Mouse (Mus musculus) hindbrain, embryonic 11.5 days (tissue): ENCODE data around the gene Fam243. TPM values are rescaled to one million over a fixed set of nuclear protein-coding genes. Genes with fewer than 3 reads are reported as not detected.
A peak's percentile ranks its signal among the peaks of the same experiment; 100 is the strongest.

ENCODE experiments used
- ATAC-seq: fragments of 200-750 bp; cut with Nextera tagmentation; 2 replicates; pipeline ENCODE4 v1.8.0; 2017; ENCODE audit warnings: mild to moderate bottlenecking, moderate TSS enrichment, moderate library complexity; ENCODE audit not compliant: low FRiP score
- DNase-seq: peaks from one replicate; pipeline ENCODE4 v3.0.0-alpha.2; 2015; ENCODE audit warnings: low spot score
- H3K27ac ChIP-seq: fragments of 300-500 bp; sonication (generic); 2 replicates; pipeline ENCODE4 v1.5.1; 2014; ENCODE audit warnings: mild to moderate bottlenecking, low read depth, low read length
- H3K27me3 ChIP-seq: fragments of 300-500 bp; sonication (generic); 2 replicates; pipeline ENCODE4 v1.6.1; 2014; ENCODE audit warnings: mild to moderate bottlenecking, low read length, moderate library complexity, mixed read lengths; ENCODE audit not compliant: control insufficient read depth, insufficient read depth
- H3K36me3 ChIP-seq: fragments of 300-500 bp; sonication (generic); 2 replicates; pipeline ENCODE4 v1.6.1; 2014; ENCODE audit warnings: mild to moderate bottlenecking, low read length, moderate library complexity, mixed read lengths; ENCODE audit not compliant: control insufficient read depth, insufficient read depth
- H3K4me1 ChIP-seq: fragments of 300-500 bp; sonication (generic); replicated peaks from 2 replicates; pipeline ENCODE4 v1.6.1; 2014; ENCODE audit warnings: low read length, mixed read lengths; ENCODE audit not compliant: control insufficient read depth, insufficient read depth
- H3K4me2 ChIP-seq: fragments of 300-500 bp; sonication (generic); replicated peaks from 2 replicates; pipeline ENCODE4 v1.6.1; 2014; ENCODE audit warnings: mild to moderate bottlenecking, low read depth, low read length
- H3K4me3 ChIP-seq: fragments of 300-500 bp; sonication (generic); 2 replicates; pipeline ENCODE4 v1.5.1; 2014; ENCODE audit warnings: low read depth, low read length
- H3K9ac ChIP-seq: fragments of 300-500 bp; sonication (generic); 2 replicates; pipeline ENCODE4 v1.6.1; 2014; ENCODE audit warnings: low read depth, low read length
- H3K9me3 ChIP-seq: fragments of 300-500 bp; sonication (generic); 2 replicates; pipeline ENCODE4 v1.6.1; 2016; ENCODE audit warnings: low read length; ENCODE audit not compliant: control insufficient read depth
- WGBS: fragments of 180-500 bp; shearing (Covaris S2); extraction: QIAGEN DNeasy Blood & Tissue Kit; methylation state at CpG from one replicate; pipeline ENCODE4 v1.1.7; 2014; 5-methylcytosine and 5-hydroxymethylcytosine counted together
- polyA plus RNA-seq: library from polyadenylated mRNA; unstranded; fragments of >200 nt; fragmentation: Nextera tagmentation; extraction: Ambion mirVana; gene quantifications from 2 replicates; pipeline ENCODE4 v1.2.1, GENCODE M21; 2014

Fam243 gene
- polyA plus RNA-seq, 1 experiment from 2014 or later, result not detected

DNA sequence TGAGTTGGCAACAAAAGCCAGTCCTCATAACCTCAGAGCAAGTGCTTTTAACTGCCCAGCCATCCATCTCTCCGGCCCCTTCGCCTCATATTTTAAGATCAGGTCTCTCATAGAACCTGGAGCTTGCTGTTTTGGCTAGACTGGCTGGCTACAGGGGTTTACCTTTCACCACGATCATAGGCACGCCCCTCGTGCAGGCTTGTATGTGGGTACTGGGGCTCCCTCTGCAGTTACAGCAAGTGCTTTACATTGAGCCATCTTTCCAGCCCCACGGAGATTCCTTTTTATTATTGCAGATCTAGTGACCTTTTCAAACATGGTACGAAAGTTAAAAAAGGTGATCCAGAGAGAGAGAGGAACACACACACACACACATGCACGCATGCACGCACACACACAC lies 13.4 kb upstream of the Fam243 start:
- 62% methylated on average over 9 of the region's 9 CpGs for WGBS
- Histone ChIP-seq H3K9me3 (no peaks in the 10 kb centered on the region), H3K4me1 (no peaks in the 10 kb centered on the region), H3K27ac (no peak overlapping the region), H3K4me2 (no peak overlapping the region), H3K36me3 (no peaks in the 10 kb centered on the region), H3K9ac (no peak overlapping the region), H3K4me3 (no peak overlapping the region), H3K27me3 (no peaks in the 10 kb centered on the region)
- no peak for ATAC-seq
- no peak for DNase-seq

DNA sequence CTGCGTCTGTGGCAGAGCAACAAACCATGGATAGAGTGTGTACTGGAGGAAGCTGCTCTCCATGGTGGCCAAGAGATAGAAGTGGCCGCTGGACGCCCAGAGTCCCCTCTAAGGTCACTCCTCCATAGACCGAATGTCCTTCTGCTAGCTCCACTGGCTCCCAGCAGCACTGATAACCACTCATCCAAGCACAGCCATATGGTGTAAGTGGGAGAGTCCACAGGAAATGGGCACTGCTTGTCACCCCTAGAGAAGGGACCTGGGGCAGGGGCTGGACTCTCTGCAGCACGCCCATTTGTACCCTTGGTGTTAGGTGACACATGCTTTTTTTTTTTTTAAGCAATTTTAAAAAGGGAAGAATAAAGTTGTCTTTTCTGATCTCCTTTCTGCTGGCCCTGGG lies 9.7 kb upstream of the Fam243 start:
- DNase-seq (no peak), ATAC-seq (no peak)
- 82% methylated on average over 5 of the region's 5 CpGs for WGBS
- H3K4me3 ChIP-seq, result no peak overlapping the region
- no peak overlapping the region for H3K4me2 ChIP-seq
- no peaks in the 10 kb centered on the region for H3K36me3 ChIP-seq
- no peaks in the 10 kb centered on the region for H3K27me3 ChIP-seq
- no peak overlapping the region for H3K9ac ChIP-seq
- no peak overlapping the region for H3K27ac ChIP-seq
- H3K9me3 ChIP-seq, result no peaks in the 10 kb centered on the region
- no peaks in the 10 kb centered on the region for H3K4me1 ChIP-seq

DNA sequence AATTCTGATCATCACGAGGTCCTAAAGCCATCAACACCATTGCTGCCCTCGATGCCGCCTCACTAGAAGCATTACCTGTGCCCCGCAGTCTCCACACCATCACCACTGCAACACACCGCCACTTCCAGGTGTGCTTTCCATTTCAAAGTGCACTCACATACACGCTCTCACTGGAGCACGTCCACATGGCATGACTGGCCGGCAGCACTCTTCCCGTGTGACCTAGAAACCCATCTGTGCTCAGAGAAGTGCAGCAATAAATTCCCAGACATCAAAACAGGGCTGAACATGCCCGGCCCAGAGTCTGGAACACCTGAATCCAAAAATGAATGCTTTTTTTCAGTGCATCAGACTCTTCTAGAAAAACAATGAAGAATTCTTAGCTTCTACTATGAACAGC lies 6.7 kb upstream of the Fam243 start:
- no peak for ATAC-seq
- Histone ChIP-seq H3K27me3 (no peaks in the 10 kb centered on the region), H3K36me3 (no peaks in the 10 kb centered on the region), H3K4me3 (no peak overlapping the region), H3K4me2 (no peak overlapping the region), H3K9me3 (no peaks in the 10 kb centered on the region), H3K4me1 (peaks cover 4% of the 10 kb centered on the region; the same call in 1 of the 2 replicates), H3K27ac (no peak overlapping the region), H3K9ac (no peak overlapping the region)
- no peak for DNase-seq
- 93% methylated on average over 10 of the region's 10 CpGs for WGBS

DNA sequence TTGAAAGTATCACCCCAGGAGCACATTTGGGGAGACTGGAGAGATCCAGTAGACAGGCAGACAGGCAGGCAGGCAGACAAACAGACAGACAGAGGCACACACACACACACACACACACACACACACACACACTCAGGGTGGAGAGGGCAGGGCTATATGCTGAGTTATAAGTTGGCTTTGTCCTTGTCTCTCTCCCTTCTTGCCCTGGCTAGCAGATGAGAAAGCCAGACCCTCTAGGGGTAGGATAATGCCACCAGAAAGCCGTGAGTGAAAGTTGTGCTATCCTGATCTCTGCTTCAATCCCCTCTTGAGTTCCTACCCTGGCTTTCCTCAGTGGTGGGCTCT lies 3.8 kb upstream of the Fam243 start:
- Histone ChIP-seq H3K4me1 (peaks cover 4% of the 10 kb centered on the region; the same call in 1 of the 2 replicates), H3K9ac (no peak overlapping the region), H3K27me3 (no peaks in the 10 kb centered on the region), H3K36me3 (no peaks in the 10 kb centered on the region), H3K27ac (no peak overlapping the region), H3K9me3 (no peaks in the 10 kb centered on the region), H3K4me3 (no peak overlapping the region), H3K4me2 (no peak overlapping the region)
- 28% methylated on average over 1 of the region's 1 CpGs for WGBS
- DNase-seq, result no peak
- peak; percentile 12; the same call in 1 of the 2 replicates for ATAC-seq

DNA sequence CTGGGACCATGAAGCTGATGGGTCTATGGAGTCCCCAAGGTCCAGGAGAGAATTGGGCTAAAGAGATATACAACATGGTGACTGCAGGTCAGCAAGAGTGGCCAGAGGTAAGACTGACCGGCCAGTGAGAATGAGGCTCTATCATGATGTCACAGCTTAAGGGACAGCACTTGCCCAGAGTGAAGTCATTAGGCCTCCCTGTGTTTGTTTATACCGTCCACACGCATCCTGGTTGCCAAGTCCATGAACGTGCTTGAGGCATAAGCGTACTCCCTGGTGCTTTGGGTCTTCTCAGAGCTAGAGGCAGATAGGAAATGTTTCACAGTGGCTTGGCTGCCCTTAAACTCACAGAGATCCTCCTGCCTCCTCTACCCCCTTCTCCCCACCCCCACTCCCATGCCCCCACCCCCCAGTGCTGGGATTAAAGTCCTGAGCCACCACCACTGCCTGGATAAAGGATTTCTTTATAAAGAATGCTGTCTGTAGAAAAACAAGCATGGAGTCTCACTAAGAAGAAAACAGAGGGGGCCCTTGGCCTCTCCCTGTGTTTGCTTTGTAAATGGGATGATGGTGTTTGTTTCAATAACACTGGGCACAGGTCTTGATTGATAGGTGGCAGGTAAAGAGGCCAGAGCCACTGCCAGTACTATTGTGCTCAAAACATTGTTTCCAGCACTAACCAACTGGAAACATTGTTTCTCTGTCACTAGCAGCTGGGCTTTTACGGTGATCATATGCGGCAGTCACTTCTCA lies 3.2 kb upstream of the Fam243 start:
- no peak for DNase-seq
- H3K4me3 ChIP-seq, result no peak overlapping the region
- H3K27ac ChIP-seq, result 0 out of 2 replicates have a peak overlapping the region, but pooled peaks have one; percentile 45
- H3K9me3 ChIP-seq, result no peaks in the 10 kb centered on the region
- H3K4me1 ChIP-seq, result peaks cover 4% of the 10 kb centered on the region; the same call in 1 of the 2 replicates
- no peak overlapping the region for H3K9ac ChIP-seq
- no peaks in the 10 kb centered on the region for H3K36me3 ChIP-seq
- ATAC-seq, result peak; percentile 53
- no peak overlapping the region for H3K4me2 ChIP-seq
- H3K27me3 ChIP-seq, result no peaks in the 10 kb centered on the region
- 38% methylated on average over 7 of the region's 7 CpGs for WGBS

DNA sequence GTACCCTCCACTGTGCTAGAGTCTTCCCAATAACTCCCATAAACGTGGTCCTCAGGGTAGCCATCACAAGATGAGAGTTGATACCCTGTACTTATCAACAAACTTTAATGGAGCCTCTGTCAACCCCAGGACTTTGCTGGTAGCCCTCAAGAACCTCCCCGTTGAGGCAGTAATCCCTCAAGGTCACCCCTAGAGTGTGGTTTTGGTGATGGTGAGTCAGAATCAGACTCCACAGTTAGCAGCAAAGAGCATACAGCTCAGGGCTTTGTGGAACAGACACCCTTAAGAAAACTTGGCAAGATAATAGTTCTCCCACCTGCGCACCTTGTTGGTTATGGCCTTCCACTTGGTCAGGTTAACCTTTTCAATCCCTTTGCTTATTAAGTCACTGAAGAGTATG lies 880 bp downstream of the Fam243 start:
- no peak for DNase-seq
- WGBS, result 80% methylated on average over 3 of the region's 3 CpGs
- Histone ChIP-seq H3K27me3 (no peaks in the 10 kb centered on the region), H3K4me1 (peaks cover 2% of the 10 kb centered on the region; the same call in 1 of the 2 replicates), H3K4me3 (no peak overlapping the region), H3K9me3 (no peaks in the 10 kb centered on the region), H3K9ac (no peak overlapping the region), H3K4me2 (no peak overlapping the region), H3K27ac (no peak overlapping the region), H3K36me3 (no peaks in the 10 kb centered on the region)
- ATAC-seq, result no peak

DNA sequence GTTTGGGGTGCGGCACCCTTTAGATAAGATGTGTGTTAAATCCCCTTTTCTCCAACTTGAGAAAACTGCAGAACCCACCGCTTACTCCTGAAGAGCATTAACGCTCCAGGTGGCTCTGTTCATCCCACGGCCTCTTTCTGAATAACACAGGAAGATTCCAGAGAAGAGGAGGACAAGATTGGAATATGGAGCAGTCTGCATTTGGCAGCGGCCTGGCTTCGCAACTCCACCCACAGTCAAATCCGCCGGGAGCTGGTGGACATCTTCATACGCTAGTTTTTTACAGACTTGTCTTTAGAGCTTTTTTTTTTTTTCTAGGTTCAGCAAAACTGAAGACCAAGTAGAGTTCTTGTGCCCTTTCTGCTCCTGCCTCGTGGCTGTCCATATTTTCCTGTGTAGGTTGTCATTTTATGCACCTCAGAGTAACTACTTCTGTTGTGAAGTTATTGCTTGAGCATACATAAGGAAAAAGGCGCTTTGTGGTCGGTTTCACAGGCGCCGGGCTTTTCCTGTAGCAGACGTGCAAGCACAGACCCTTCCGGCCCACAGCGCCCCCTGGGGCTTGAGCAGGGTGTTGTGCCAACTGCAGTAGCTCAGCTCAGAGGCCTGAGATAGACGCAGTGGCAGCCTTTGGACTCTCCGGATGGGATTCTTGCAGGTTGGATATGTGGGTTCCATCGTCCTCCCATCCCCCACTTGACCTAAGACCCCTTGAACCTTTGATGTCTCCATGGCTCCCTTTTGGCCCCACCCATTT lies 1.7 kb downstream of the Fam243 start:
- ATAC-seq, result no peak
- Histone ChIP-seq H3K9me3 (no peaks in the 10 kb centered on the region), H3K9ac (no peak overlapping the region)

DNA sequence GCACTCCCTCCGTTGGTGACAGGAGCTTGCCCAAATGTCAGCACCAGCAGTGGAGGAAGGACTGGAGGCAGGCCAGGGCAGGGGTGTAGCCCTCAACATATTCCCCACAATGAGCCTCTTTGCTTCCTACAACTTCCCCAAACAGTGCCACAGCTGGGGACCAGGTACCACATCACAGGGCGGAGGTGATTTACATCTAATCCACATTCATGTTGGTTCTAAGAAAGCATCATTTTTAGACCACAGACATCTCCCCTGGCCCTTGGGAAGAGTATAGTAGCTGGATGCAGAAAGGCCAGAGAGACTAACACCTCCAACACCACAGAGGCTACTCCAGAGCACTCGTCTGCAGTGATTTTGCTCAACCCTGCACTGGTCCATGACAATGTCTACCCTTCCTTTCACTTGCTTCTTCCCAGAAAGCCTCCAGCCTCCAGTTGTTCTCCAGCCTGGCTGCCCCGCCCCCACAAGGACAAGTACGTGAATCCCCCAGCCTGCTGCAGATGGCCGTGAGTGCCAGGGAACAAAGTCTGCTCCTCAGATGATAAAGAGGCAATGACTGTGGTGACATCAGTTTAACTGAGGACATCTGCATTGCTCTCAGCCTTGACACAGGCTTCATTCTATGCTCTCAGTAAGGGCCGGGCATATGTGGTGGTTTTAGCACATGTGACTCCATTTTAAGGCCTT lies 5.0 kb downstream of the Fam243 start:
- H3K4me2 ChIP-seq, result no peak overlapping the region
- H3K9me3 ChIP-seq, result no peaks in the 10 kb centered on the region
- ATAC-seq, result no peak
- H3K4me1 ChIP-seq, result no peaks in the 10 kb centered on the region
- peaks cover 3% of the 10 kb centered on the region; the same call in 1 of the 2 replicates for H3K36me3 ChIP-seq
- no peak for DNase-seq
- H3K4me3 ChIP-seq, result no peak overlapping the region
- no peaks in the 10 kb centered on the region for H3K27me3 ChIP-seq
- H3K9ac ChIP-seq, result no peak overlapping the region
- H3K27ac ChIP-seq, result no peak overlapping the region
- WGBS, result 75% methylated on average over 7 of the region's 7 CpGs

More for the DNA sequence above, 1.7 kb downstream of the Fam243 start:
- no peak overlapping the region for H3K4me3 ChIP-seq
- WGBS, result 64% methylated on average over 20 of the region's 20 CpGs
- DNase-seq, result peak; percentile 55
- no peak overlapping the region for H3K4me2 ChIP-seq
- no peaks in the 10 kb centered on the region for H3K27me3 ChIP-seq
- peaks cover 2% of the 10 kb centered on the region; the same call in 1 of the 2 replicates for H3K4me1 ChIP-seq
- no peak overlapping the region for H3K27ac ChIP-seq
- H3K36me3 ChIP-seq, result no peaks in the 10 kb centered on the region
